Mouse (Mus musculus): ENCODE measurements around the gene Tmem94.

DNA sequence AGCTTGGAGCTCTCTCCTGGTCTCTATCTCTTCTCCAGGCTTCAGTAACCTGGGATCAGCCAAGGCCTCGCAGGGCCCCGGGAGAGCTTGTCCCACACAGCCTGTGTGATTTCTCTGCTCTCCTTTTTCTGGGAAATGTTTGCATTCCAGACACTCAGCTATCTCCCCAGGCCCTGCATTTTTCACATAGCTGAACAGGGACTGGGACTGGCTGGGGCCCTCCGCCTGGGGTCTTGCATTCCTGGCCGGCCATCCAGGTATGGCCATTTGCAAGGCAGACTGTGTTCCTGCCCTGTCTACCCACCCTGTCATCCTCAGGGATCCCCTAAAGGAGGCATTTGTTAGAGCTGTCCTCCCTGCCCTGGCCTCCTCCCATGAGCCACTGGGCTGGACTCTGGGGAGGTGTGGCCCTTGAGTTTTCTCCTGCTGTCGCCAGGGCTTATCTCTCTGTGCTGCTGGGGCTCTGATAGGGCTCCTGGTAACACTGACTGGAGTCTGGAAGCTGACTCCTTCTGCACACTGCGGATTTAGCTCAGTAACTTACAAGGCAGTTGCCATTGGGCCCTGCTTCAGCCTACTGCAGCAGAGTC is 76.8 kb downstream of the Tmem94 start:
- TF ChIP-seq POLR2A (IDR thresholded peaks at IDR 0.05; ENCODE audit: insufficient read depth, low read depth, low read length) = no peak
- TF ChIP-seq CTCF (IDR thresholded peaks at IDR 0.05; ENCODE audit: insufficient read depth, low read depth, low read length) = no peak

All from olfactory bulb, adult 2 months (tissue).